Mouse (Mus musculus): ENCODE results near the gene Tvp23b. TPM values are rescaled to one million over a fixed set of nuclear protein-coding genes. Genes with fewer than 3 reads are reported as not detected.

The Tvp23b gene
- polyA plus RNA-seq, 1 experiment from 2014 or later: 43.4 TPM

- WGBS: 90% methylated on average over 8 of the region's 8 CpGs
Observed at GRCm38 (mm10) chr11:62869715-62870371, 9.4 kb upstream of the Tvp23b start.

DNA sequence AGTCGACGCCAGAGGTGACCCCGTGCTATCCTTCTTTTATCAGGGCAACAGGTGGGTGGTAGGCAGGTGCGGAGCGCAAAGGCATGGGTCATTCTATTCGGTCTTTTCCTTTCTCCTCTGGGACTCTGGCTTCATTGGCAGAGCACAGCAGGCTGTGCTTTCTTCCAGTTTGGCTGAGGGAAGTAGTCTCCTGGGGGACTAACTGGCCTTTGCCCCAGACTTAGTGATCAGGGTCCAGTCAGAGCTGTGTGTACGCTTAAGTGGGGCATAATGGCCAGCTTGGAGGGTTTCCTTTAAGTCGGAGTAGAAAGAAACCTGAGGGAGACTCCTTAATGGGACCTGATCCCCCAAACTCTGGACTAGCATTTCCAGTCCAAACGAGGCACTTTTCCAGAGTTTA, 5.8 kb upstream of the Tvp23b start:
- WGBS: 79% methylated on average over 9 of the region's 9 CpGs
- H3K36me3 ChIP-seq: no peaks in the 10 kb centered on the region
- no peaks in the 10 kb centered on the region for H3K9me3 ChIP-seq (replicated peaks)
- DNase-seq (ENCODE audit: low spot score): no peak
- no peak overlapping the region for H3K27ac ChIP-seq
- no peaks in the 10 kb centered on the region for H3K27me3 ChIP-seq (ENCODE audit: low read depth, poor library complexity, severe bottlenecking)
- H3K4me1 ChIP-seq: peaks cover 8% of the 10 kb centered on the region
- H3K4me3 ChIP-seq: no peak overlapping the region

More at GRCm38 (mm10) chr11:62869715-62870371, 9.4 kb upstream of the Tvp23b start:
- Histone ChIP-seq H3K27ac (no peak overlapping the region), H3K27me3 (ENCODE audit: low read depth, poor library complexity, severe bottlenecking) (no peaks in the 10 kb centered on the region), H3K4me3 (no peak overlapping the region), H3K36me3 (no peaks in the 10 kb centered on the region), H3K4me1 (no peaks in the 10 kb centered on the region; the same call in 1 of the 2 replicates), H3K9me3 (replicated peaks) (no peaks in the 10 kb centered on the region)
- no peak for DNase-seq (ENCODE audit: low spot score)

DNA sequence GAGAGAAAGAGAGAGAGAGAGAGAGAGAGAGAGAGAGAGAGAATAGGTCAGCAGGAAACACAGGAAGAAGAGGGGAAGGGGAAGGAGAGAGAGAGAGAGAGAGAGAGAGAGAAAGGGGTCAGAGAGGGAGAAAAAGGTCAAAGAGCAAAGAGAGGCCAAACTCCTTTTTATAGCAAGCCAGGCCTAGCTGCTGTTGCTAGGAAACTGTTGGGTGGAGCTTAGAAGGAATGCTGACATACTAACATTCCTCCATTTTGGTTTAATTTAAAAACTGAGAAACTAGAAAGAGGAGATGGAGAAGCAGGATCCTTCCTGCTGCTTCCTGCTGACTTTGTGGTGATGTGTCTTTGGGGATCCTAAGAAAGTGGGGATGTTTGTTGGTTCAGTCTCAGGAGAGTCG, 3.6 kb upstream of the Tvp23b start:
- Histone ChIP-seq H3K36me3 (no peaks in the 10 kb centered on the region), H3K27ac (no peak overlapping the region), H3K27me3 (ENCODE audit: low read depth, poor library complexity, severe bottlenecking) (no peaks in the 10 kb centered on the region), H3K4me3 (no peak overlapping the region), H3K4me1 (peaks cover 11% of the 10 kb centered on the region), H3K9me3 (replicated peaks) (no peaks in the 10 kb centered on the region)
- DNase-seq (ENCODE audit: low spot score): no peak
- 89% methylated on average over 1 of the region's 1 CpGs for WGBS

DNA sequence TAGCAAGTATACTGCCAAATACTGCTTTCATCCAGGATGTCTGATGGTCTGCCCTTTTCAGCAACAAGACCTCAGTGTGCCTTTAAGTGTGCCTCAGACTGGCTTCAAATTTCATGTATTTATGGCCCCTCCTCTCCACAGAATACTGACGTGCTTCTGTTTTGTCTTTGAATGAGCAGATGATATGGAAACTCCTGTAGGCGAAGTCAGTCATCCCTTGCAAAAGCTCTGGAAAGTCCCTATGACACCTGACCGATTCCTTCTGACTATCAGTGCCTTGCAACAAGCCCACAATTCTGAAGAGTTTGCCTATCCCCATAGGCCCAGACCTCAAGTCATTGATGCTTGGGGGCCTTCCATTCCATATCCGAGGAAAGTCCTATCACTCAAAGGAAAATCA, 2.8 kb upstream of the Tvp23b start:
- no peaks in the 10 kb centered on the region for H3K9me3 ChIP-seq (replicated peaks)
- WGBS: 85% methylated on average over 4 of the region's 4 CpGs
- no peak overlapping the region for H3K27ac ChIP-seq
- DNase-seq (ENCODE audit: low spot score): no peak
- H3K27me3 ChIP-seq (ENCODE audit: low read depth, poor library complexity, severe bottlenecking): no peaks in the 10 kb centered on the region
- peaks cover 11% of the 10 kb centered on the region for H3K4me1 ChIP-seq
- H3K36me3 ChIP-seq: no peaks in the 10 kb centered on the region
- H3K4me3 ChIP-seq: no peak overlapping the region

GRCm38 (mm10) chr11:62877391-62877790, 1.9 kb upstream of the Tvp23b start:
- no peaks in the 10 kb centered on the region for H3K27me3 ChIP-seq (ENCODE audit: low read depth, poor library complexity, severe bottlenecking)
- H3K4me3 ChIP-seq: no peak overlapping the region
- H3K9me3 ChIP-seq (replicated peaks): no peaks in the 10 kb centered on the region
- H3K27ac ChIP-seq: no peak overlapping the region
- WGBS: 93% methylated on average over 1 of the region's 1 CpGs
- peaks cover 11% of the 10 kb centered on the region for H3K4me1 ChIP-seq
- no peaks in the 10 kb centered on the region for H3K36me3 ChIP-seq
- no peak for DNase-seq (ENCODE audit: low spot score)

GRCm38 (mm10) chr11:62878728-62879127, 527 bp upstream of the Tvp23b start:
- peak overlapping the region; percentile 92; the same call in 1 of the 2 replicates for H3K27ac ChIP-seq
- H3K4me1 ChIP-seq: peaks cover 11% of the 10 kb centered on the region

DNA sequence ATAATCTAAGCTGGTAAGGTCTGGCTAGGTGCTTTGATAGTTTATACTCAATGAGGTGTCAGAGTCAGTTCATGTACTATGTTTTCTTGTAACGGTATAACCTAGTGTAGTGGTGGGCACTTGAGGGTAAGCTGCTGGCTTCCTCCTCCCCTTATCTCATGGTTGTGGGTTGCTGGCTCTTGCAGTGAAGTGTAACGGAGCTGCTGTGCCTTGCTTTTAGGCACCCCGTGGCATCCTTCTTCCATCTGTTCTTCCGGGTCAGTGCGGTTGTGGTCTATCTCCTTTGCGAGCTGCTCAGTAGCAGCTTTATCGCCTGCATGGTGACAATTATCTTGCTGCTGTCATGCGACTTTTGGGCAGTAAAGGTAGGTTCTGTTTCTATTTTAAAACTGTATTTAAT, 4.2 kb downstream of the Tvp23b start:
- no peaks in the 10 kb centered on the region for H3K9me3 ChIP-seq (replicated peaks)
- peaks cover 47% of the 10 kb centered on the region for H3K36me3 ChIP-seq
- no peak for DNase-seq (ENCODE audit: low spot score)
- WGBS: 92% methylated on average over 8 of the region's 8 CpGs
- no peaks in the 10 kb centered on the region for H3K27me3 ChIP-seq (ENCODE audit: low read depth, poor library complexity, severe bottlenecking)
- H3K4me1 ChIP-seq: 0 out of 2 replicates have a peak, but pooled peaks cover 3% of the 10 kb centered on the region
- H3K4me3 ChIP-seq: no peak overlapping the region
- no peak overlapping the region for H3K27ac ChIP-seq

More at GRCm38 (mm10) chr11:62878728-62879127, 527 bp upstream of the Tvp23b start:
- H3K4me3 ChIP-seq: peak overlapping the region; percentile 81
- DNase-seq (ENCODE audit: low spot score): no peak
- H3K9me3 ChIP-seq (replicated peaks): no peaks in the 10 kb centered on the region
- WGBS: 36% methylated on average over 9 of the region's 9 CpGs
- H3K36me3 ChIP-seq: peaks cover 4% of the 10 kb centered on the region
- no peaks in the 10 kb centered on the region for H3K27me3 ChIP-seq (ENCODE audit: low read depth, poor library complexity, severe bottlenecking)

DNA sequence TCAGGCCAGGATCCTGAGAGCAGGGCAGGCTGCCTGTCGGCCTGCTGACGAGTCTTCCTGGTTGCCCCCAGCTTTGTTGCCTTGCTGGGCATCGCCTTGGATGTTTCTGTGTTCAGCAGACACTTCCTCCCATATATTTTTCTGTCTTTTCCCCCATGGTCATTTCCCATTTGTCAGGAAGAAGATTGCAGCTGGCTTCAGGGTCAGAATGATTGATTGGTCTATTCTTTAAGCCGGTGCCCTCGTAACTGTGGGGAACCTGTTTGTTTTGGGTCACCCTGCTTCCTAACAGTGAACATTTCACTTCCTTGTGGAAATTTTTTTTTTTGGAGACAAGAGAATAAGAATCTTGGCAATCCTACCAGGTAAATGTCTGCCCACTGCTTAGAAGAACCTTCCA, 6.1 kb downstream of the Tvp23b start:
- no peak overlapping the region for H3K27ac ChIP-seq
- no peaks in the 10 kb centered on the region for H3K27me3 ChIP-seq (ENCODE audit: low read depth, poor library complexity, severe bottlenecking)
- H3K4me3 ChIP-seq: no peak overlapping the region
- no peak for DNase-seq (ENCODE audit: low spot score)
- 79% methylated on average over 5 of the region's 5 CpGs for WGBS
- no peaks in the 10 kb centered on the region for H3K4me1 ChIP-seq
- no peaks in the 10 kb centered on the region for H3K9me3 ChIP-seq (replicated peaks)
- H3K36me3 ChIP-seq: peaks cover 56% of the 10 kb centered on the region

DNA sequence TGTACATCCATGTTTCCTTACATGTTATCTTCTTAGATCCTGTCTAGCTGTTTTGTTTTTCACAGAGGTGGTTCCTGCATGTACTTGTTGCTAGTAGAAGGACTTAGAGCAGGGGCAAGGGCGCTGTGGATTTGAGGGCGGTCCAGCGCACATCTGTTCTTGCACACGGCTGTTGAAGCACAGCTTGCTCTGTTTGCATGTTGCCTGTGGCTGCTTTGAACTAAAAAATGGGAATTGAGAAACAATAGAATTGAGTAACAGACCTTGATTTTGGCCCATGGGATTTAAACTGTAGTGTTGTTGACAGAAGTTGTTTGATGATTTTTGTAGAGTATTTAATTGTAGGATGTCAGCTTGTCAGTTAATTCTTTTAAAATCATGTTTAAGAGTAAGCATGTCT, 11.5 kb downstream of the Tvp23b start:
- no peak for DNase-seq (ENCODE audit: low spot score)
- Histone ChIP-seq H3K4me1 (no peaks in the 10 kb centered on the region), H3K9me3 (replicated peaks) (no peaks in the 10 kb centered on the region), H3K27ac (no peak overlapping the region), H3K4me3 (no peak overlapping the region), H3K27me3 (ENCODE audit: low read depth, poor library complexity, severe bottlenecking) (no peaks in the 10 kb centered on the region), H3K36me3 (peaks cover 65% of the 10 kb centered on the region)
- WGBS: 92% methylated on average over 4 of the region's 4 CpGs

DNA sequence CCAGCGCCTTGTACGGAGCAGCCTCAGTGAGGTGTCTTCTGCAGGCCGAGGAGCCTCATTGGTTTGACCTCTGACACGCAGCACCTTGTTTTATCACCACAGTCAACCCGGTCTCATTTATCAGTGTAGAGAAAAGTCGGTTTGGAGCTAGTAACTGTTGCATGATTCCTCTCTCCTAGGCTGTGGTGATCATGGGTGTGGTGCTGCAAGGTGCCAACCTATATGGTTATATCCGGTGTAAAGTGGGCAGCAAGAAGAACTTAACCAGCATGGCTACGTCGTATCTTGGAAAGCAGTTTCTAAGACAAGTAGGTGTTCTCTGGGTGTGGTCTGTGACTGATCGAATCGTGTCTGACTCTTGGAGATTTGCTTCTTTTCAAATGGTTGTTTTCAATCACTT, 12.5 kb downstream of the Tvp23b start:
- Histone ChIP-seq H3K36me3 (peaks cover 65% of the 10 kb centered on the region), H3K27ac (no peak overlapping the region), H3K9me3 (replicated peaks) (no peaks in the 10 kb centered on the region), H3K4me3 (no peak overlapping the region), H3K27me3 (ENCODE audit: low read depth, poor library complexity, severe bottlenecking) (no peaks in the 10 kb centered on the region), H3K4me1 (no peaks in the 10 kb centered on the region)
- 93% methylated on average over 11 of the region's 11 CpGs for WGBS
- no peak for DNase-seq (ENCODE audit: low spot score)

DNA sequence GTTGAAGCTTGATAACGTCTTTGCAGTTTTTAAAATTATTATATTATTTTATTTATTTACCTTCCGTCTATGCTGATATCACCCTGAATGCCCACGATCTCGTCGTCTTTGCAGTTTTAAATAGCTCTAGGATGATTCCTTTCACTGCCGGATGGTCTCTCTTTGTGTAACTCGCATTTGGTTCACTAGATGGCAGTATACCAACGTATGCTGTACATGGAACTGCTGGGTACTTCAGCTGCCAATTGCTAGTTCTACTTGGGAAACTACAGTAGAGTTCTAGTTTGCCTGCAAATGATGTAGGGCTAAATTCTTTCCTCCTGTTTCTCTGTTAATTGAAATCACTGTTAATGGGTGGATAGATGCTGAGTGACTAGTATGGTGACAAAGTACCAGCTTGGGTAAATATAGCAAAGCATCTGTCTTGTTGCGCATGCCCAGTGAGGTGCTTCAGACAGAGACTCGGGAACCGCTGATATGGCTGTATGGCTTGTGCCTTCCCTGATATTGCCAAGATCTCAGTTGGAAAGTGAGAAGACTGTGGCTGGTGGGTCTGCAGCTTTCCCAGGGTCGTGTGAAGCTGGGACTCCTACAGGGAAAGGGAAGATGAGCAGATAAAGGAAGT, 22.6 kb downstream of the Tvp23b start:
- Histone ChIP-seq H3K9me3 (replicated peaks) (no peaks in the 10 kb centered on the region), H3K4me3 (no peak overlapping the region), H3K4me1 (no peaks in the 10 kb centered on the region), H3K36me3 (peaks cover under 1% of the 10 kb centered on the region; the same call in 1 of the 2 replicates), H3K27ac (no peak overlapping the region), H3K27me3 (ENCODE audit: low read depth, poor library complexity, severe bottlenecking) (no peaks in the 10 kb centered on the region)
- no peak for DNase-seq (ENCODE audit: low spot score)
- 45% methylated on average over 12 of the region's 12 CpGs for WGBS

GRCm38 (mm10) chr11:62903871-62904495, 24.7 kb downstream of the Tvp23b start:
- H3K4me3 ChIP-seq: no peak overlapping the region
- no peaks in the 10 kb centered on the region for H3K36me3 ChIP-seq
- H3K4me1 ChIP-seq: no peaks in the 10 kb centered on the region
- H3K9me3 ChIP-seq (replicated peaks): no peaks in the 10 kb centered on the region
- no peak overlapping the region for H3K27ac ChIP-seq
- no peaks in the 10 kb centered on the region for H3K27me3 ChIP-seq (ENCODE audit: low read depth, poor library complexity, severe bottlenecking)
- no peak for DNase-seq (ENCODE audit: low spot score)
- 82% methylated on average over 6 of the region's 6 CpGs for WGBS

- Histone ChIP-seq H3K4me3 (no peak overlapping the region), H3K27ac (no peak overlapping the region), H3K27me3 (ENCODE audit: low read depth, poor library complexity, severe bottlenecking) (no peaks in the 10 kb centered on the region), H3K4me1 (no peaks in the 10 kb centered on the region), H3K36me3 (no peaks in the 10 kb centered on the region), H3K9me3 (replicated peaks) (no peaks in the 10 kb centered on the region)
- DNase-seq (ENCODE audit: low spot score): no peak
- WGBS: 69% methylated on average over 3 of the region's 3 CpGs
Observed at GRCm38 (mm10) chr11:62909720-62910306, 30.6 kb downstream of the Tvp23b start.
